Mouse (Mus musculus) liver, embryonic 14.5 days (tissue): ENCODE measurements at regions not wholly inside any gene's neighbourhood (a gene's known extent, or its start where the extent isn't known, plus 50 kb on each side); places are given as distances from the start of the nearest gene placed in this dataset.

Source experiments
- CTCF ChIP-seq: IDR thresholded peaks from 2 replicates; pipeline ENCODE4 v1.5.1; 2016; ENCODE audit warnings: antibody characterized with exemption, low read depth, control low read depth
- EP300 ChIP-seq: IDR thresholded peaks from 2 replicates; pipeline ENCODE4 v1.6.1; 2016; ENCODE audit warnings: antibody characterized with exemption, low read depth

- no peak for TF ChIP-seq EP300
- TF ChIP-seq CTCF, result no peak
Observed at GRCm38 (mm10) chr6:148588971-148589370, 144.8 kb upstream of the Tmtc1 start.
